Mouse (Mus musculus) liver, postnatal 0 days (tissue): ENCODE data around the gene Arhgef3.

ENCODE experiments used
- CTCF ChIP-seq: sonication (generic); IDR thresholded peaks from 2 replicates; pipeline ENCODE4 v1.5.1; 2016; ENCODE audit warnings: antibody characterized with exemption, low read depth
- EP300 ChIP-seq: IDR thresholded peaks from 2 replicates; pipeline ENCODE4 v1.6.1; 2016; ENCODE audit warnings: antibody characterized with exemption, low read depth, mild to moderate bottlenecking

GRCm38 (mm10) chr14:27360849-27361248 is 246.2 kb downstream of the Arhgef3 start:
- TF ChIP-seq EP300 (no peak), CTCF (no peak)
